Mouse (Mus musculus): ENCODE results near the gene Prr7.
"Not testable (repeated sequence)": the region's sequence is repeated elsewhere in the genome, so short reads cannot be mapped to it uniquely, and the experiment has no call there.

The Prr7 gene

DNA sequence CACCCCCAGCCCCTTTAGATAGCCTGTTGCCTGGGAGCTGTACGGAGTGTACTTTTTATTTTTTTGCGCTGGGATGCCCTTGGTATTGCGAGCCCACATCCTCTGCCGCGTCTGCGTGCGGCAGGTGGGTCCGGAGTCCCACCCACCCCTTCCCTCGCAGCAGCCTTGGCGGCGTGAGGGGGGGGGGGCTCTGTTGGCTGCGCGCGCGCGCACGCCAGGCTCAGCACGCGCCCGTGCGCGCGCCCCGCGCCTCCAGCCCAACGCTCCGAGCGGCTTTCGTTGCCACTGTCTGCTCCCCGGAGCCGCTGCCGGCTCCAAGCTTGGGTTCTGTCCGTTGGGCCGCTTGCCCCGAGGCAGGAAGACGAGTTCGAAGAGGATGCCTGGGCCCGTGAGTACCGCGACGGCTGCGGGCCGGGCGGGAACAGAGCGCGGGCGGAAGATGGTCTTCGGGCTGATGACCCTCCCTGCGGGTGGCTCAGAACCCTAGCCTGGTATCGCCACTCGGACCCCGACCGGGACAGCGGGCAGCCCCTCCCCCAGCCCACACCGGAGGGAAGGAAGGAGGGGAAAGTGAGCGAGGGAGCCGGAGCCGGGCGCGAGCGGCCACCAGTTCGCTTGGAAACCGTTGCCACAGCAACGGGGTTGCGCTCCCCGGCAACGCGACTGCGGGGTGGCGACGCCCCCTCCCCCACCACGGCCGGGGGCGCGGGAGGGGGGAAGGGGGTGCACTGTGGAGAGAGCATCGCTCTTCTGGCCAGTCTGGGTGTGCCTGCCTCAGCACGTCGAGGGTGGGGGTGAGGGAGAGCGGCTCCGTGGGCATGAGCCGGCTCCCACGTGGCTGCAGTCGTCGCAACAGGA lies at the start of gene Prr7:
TSS of gene Prr7 (plus strand) at position 241 of the 858 bp plus-strand sequence.
- in situ Hi-C loops (cut with MboI; ENCODE audit: unreplicated experiment in 2 of 2), result no loop called here

DNA sequence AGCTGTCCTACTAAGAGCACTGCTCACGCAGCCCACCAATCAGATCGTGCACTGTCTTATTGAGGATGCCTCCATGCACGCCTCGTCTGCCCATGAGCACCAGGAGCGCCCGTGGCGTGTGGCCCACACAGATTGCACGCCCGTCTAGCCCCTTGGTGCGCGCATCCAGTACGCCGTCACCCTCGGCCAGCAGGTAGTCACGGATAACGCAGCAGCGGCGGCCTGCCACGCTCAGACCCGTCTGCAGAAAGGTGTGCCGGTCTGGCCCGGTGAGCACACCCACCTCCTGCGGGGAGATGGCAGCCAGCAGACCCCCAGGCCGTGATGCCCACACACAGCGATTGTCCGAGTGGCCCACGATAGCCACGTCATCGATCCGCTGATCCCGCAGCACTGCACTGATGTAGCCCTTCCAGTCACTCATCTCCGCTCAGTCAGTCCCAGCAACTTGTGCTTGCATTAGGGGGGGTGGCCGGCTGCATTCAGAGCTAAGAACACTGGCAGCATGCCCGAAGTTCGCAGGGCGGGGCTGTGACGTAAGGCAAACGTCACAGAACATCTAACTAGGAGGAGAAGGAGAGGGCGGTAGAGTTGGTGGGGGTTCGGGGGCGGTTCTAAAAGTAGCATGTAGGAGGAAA lies 49.2 kb upstream of the Prr7 start, which contains the start of gene Pfn3:
TSS of gene Pfn3 (minus strand) at position 490 of the 638 bp plus-strand sequence.
- in situ Hi-C loops (cut with MboI; ENCODE audit: unreplicated experiment in 2 of 2), result loop anchor here in 1 of 2 experiments (25.0 kb wide), 1 partner anchor 222 kb away; the partner anchor contains the start of gene Ddx46

DNA sequence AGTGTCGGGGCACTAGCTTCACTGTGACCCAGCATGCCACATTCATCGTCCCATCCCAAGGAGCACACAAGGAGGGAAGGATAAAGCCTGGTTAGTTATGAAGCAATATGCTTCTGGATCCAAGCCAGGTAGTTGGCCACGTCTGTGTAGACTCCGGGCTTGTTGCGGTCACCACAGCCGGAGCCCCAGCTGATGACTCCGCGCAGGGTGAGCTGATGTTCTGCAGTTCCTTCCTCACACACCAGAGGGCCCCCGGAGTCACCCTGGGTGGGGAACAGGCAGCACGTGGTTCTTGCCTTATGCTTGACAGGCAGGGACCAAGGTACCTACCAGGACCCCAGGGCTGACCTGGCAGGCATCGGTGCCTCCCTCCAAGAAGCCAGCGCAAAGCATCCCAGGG lies 46.1 kb upstream of the Prr7 start:
- in situ Hi-C loops (cut with MboI; ENCODE audit: unreplicated experiment in 2 of 2), result loop anchor here in 1 of 2 experiments (25.0 kb wide), 1 partner anchor 219 kb away; the partner anchor contains the start of gene Ddx46

DNA sequence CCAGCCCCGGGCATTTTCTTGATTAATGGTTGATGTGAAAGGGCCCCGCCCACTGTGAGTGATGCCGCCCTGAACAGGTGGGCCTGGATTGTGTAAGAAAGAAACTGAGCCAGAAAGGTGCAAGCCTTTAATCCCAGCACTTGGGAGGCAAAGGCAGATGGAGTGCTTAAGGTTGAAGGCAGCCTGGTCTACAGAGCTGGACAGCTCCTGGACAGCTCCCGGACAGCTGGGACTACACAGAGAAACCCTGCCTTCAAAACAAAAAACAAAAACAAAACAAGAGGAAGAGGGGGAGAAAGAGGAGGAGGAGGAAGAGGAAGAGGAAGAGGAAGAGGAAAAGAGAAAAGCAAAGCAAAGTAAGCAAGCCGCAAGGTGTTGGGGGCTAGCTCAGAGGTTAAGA lies 44.9 kb upstream of the Prr7 start:
- in situ Hi-C loops (cut with MboI; ENCODE audit: unreplicated experiment in 2 of 2), result loop anchor here in 1 of 2 experiments (25.0 kb wide), 1 partner anchor 218 kb away; the partner anchor contains the start of gene Ddx46

DNA sequence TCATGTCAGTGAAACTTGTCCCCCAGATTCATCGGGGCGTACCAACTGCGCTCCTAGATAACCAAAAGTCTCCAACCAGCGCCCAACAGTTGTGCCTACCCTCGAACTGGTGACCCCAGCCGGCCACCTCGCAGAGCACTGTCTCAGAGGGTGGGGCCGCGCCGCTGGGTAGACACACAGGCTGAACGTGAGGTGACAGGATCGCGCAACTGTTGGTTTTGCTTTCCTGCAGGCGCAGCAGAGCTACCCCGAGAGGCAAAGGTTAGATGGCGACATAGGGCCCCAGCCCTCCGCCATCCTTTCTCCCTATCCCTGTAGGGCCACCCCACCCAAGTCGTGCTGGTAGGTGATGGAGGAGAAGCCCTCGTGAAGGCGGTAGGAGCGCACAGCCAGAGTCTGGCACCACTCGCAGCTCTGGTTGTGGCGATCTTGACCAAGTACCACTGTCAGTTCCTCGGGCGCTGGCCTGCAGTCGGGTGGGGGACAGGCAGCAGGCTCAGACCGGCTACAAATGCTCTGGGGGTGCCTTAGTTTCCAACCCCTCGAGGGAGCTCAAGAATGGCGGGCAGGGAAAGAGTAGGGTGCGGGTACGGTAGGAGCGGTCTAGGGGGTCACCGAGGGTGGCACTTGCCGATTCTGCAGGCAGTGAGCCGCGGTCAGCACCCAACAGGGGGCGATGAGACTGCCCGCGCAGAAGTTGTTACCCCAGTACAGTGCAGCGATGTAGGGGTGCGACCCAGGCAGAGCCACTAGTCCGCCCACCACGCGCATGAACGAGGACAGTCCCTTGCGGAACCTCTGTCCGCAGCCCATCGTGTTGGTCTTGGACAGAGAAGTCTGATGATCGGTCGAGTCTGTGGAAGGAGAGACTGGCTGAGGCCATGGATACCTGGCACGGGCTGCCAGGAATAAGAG lies 43.8 kb upstream of the Prr7 start:
- in situ Hi-C loops (cut with MboI; ENCODE audit: unreplicated experiment in 2 of 2), result loop anchor here in 1 of 2 experiments (5.0 to 25.0 kb wide), 2 partner anchors 47 to 217 kb away; partner anchors contain the start of gene Ddx46

DNA sequence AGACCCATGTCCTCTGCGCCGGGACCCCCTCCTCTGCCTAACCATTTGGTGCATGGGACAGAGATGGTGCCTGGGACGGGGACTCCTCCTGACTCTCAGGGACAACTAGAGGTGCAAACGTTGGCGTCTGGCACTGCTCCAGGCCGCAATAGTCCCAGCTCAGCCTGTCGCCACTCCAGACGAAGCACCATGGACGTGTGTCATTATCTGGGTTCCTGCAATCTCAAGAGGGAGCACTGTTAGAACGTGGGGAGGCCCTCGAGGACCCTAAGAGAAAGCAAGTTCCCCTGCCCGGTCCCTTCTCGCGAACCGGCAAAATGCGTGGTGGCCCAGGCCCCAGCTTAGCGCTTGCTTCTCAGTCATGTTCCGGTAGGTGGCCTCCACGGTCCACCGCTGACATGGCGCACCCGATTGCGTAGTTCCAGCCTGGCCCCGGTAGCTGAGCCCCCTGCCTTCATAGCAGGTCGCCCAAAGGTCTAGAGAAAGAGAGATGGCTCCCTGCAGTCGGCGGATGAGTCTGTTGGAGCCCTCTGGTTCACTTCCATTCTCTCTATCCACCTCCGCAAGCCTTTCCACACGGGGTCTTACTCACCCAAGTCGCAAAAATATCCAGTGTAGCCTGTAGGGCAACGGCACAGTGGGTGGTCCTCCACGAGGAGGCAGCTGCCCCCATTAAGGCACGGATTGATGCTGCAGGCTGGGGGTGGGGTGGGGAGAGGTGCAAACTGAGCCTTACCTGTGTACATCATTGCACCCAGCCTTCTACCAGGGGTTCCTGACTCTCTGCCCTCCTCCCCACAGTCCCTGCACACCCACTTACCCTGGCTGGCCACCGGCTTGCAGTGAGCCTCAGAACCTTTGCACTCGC lies 42.9 kb upstream of the Prr7 start:
- in situ Hi-C loops (cut with MboI; ENCODE audit: unreplicated experiment in 2 of 2), result loop anchor here in 1 of 2 experiments (5.0 to 25.0 kb wide), 2 partner anchors 46 to 216 kb away; partner anchors contain the start of gene Ddx46

DNA sequence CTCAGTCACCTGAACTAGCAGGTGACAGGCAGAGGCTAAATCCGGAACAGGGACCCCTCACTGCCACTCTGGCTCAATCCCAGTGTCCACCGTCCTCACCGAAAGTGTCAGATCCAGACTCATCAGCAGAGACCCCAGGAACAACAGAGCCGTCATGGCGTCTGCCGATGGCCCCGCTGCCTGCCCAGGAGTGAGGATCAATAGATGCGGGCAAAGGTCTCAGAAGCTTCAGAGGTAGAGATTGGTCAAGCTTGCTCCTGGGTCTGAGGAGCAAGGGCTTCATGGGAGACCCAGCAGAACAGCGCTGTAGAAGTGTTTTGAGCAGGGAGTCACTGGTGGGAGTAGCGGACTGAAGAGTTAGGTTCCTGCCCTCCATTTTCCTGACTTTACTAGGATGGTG lies 37.5 kb upstream of the Prr7 start, which contains the start of gene F12:
TSS of gene F12 (minus strand) at position 181 of the 400 bp plus-strand sequence.
- in situ Hi-C loops (cut with MboI; ENCODE audit: unreplicated experiment in 2 of 2), result loop anchor here in 1 of 2 experiments (5.0 kb wide), 1 partner anchor 41 kb away; no protein-coding TSS in a partner anchor

DNA sequence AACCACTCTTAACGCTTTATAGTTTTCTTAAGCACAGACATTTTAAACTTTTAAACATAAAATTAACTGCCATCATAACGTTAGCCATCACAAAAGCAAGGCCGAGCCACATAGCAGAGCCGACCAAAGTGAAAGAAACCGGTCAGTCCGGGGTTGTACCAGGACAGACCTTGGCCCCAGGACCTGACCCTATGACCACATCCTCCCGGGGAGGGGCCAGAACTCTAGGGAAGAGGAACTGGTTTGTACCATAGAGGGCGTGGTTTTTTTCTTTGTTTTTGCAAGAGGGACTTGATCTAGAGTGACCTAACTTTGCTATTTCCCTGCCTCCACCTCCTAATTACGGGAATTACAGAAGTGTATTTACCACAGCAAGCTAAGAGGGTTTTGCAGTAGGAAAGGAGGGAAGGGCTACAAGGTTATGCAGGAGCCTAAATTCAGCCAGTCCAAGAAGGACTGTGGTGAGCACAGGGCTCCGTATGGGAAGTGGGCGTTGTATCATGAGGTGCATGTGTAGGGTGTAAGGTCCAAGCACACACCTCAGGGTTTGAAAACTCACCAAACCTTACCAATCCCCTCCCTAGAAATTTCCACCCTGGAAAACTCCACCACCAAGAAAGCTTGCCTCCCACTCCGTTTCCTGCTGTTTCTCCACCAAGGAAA lies 34.7 kb upstream of the Prr7 start:
- in situ Hi-C loops (cut with MboI; ENCODE audit: unreplicated experiment in 2 of 2), result loop anchor here in 1 of 2 experiments (5.0 kb wide), 1 partner anchor 38 kb away; no protein-coding TSS in a partner anchor

DNA sequence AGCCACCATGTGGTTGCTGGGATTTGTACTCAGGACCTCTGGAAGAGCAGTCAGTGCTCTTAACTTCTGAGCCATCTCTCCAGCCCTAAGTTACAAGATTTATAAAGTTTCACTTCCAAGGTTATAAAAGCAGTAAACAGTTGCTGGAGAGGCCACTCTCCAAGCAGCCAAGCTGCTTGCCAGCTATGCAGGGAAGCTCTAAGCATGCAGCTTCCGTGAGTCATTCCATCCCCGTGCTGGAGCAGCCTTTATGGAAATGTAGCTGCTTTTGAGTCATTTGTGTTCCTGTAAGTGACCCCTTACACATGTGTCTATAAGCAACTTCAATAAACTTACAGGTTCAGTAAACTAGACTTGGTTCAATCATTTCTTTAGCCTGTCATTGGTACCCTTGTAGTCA lies 33.5 kb upstream of the Prr7 start:
- in situ Hi-C loops (cut with MboI; ENCODE audit: unreplicated experiment in 2 of 2), result no loop called here

DNA sequence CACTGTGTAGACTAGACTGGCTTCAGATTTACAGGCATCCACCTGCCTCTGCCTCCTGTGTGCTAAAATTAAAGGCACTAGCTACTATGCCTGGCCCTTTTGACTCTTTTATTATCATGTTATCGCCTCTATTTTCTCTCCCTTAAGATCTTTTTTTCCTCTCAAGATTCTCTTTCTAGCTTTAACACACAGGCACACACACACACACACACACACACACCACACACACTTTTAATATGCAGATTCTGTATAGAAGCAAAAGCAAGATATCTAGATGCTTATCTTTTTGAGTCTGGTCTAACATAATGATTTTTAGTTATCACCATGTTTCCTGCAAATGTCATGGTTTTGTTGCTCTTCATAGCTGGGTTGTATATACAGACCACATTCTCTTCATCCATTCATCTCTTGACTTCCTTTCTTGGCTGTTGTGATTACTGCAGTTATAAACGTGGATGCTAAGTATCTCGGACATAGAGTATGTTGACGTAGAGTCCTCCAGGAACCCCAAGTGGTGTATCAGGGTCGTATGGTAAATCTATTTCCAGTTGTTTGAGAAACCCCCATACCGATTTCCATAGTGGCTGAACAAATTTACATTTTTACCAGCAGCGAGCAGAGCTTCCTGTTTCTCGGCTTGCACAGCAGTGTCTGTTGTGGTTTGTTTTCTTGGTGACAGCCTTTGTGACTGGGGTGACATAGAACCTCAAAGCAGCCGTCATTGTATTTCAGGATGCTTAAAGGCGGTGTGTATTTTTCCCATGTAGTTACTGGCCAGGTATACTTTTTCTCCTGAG lies 32.0 kb upstream of the Prr7 start:
- in situ Hi-C loops (cut with MboI; ENCODE audit: unreplicated experiment in 2 of 2), result no loop called here

DNA sequence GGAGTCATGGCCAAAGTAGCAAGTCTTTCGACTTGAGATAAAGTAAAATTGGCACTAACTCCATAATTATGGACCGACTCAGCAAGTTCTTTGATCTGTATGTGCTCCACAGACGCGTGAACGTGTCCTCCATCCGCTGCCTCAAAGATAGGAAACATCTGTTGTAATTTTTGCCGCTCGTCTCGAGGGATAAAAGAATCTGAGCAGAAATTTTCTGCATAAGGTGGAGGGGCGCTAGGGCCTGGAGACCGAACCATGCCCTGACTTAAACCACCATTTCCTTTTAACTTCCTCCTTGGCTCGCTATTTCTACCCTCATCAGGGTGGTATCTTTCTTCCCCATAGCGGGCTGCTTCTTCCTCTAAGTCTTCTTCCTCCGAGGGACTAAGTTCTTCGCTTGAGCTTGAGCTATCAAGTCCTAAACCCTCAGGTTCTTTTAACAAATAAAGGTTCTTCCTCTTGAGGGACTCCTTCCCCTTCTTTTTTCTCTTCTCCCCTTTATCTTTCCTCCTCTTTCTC lies 26.9 kb upstream of the Prr7 start:
- in situ Hi-C loops (cut with MboI; ENCODE audit: unreplicated experiment in 2 of 2), result not testable (repeated sequence)

DNA sequence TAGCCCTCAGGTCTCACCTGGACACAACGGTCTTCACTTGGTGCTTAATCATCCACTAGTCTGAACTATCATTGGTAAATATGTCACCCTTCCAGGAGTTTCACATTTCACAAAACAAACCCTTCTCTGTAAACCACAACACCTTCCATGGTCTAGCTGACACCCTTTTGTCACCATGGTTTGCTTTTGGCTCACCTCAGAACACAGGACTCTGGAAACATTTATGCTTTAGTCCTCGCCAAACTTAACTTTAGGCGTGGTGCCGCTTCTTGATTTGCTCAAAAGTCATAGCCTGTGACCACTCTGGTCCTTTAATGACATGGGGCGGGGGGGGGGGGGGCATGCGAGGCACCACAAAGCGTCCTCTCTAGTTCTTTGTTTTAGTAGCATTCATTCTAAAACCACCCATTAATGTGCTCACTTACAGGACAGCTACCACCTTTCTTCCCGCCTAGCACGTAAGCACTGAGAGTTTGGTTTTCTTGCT lies 20.2 kb upstream of the Prr7 start:
- in situ Hi-C loops (cut with MboI; ENCODE audit: unreplicated experiment in 2 of 2), result no loop called here

DNA sequence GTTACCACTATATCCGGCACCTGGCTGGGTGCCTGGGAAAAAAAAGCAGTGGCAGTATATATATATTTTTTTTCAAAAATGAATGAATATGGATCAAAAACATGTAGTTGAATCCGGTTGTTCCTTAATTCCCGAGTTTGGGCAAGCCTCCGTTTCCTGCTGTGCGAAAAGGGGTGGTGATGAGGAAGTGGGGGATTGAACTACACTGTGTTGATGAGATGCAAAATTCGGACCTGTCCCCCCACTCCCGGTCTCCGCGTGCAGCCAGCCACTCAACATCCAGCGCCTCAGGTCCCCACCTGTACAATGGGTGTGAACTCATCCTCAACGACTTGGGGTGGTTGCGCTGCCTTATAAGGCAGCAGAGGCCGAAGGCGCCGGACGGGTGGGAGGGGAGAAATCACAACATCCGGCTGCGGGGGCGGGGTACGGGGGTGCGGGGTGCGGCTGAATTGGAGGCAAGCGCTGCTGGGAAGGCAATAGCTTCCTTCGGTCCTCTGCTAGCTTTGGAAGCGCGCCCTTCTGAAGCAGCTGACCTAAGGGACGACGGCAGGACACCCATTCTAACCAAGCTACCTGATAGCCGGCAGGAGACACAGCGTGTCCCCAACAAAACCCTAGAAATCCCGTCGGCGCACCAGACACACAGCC lies 19.7 kb upstream of the Prr7 start:
- in situ Hi-C loops (cut with MboI; ENCODE audit: unreplicated experiment in 2 of 2), result no loop called here

DNA sequence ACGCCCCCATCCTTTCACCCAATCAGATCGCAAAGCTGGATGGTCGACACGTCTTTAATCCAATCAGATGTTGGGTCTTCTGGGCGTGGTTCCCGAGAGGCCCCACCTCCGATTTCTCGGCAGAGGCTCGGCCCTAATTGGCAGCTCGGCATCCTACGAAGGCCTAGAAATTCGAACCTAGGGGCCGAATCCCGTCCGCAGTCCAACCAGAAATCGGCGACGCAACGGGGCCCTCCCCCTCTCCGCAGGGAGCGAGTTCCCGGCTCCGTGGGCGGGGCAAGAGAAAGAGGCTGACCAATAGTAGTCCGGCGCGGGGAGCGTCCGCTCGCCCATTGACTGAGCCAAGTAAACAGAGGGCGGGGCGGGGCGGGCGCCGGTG lies 19.1 kb upstream of the Prr7 start, which contains the start of gene Grk6:
TSS of gene Grk6 (plus strand) at position 136 of the 379 bp plus-strand sequence.
- in situ Hi-C loops (cut with MboI; ENCODE audit: unreplicated experiment in 2 of 2), result no loop called here

DNA sequence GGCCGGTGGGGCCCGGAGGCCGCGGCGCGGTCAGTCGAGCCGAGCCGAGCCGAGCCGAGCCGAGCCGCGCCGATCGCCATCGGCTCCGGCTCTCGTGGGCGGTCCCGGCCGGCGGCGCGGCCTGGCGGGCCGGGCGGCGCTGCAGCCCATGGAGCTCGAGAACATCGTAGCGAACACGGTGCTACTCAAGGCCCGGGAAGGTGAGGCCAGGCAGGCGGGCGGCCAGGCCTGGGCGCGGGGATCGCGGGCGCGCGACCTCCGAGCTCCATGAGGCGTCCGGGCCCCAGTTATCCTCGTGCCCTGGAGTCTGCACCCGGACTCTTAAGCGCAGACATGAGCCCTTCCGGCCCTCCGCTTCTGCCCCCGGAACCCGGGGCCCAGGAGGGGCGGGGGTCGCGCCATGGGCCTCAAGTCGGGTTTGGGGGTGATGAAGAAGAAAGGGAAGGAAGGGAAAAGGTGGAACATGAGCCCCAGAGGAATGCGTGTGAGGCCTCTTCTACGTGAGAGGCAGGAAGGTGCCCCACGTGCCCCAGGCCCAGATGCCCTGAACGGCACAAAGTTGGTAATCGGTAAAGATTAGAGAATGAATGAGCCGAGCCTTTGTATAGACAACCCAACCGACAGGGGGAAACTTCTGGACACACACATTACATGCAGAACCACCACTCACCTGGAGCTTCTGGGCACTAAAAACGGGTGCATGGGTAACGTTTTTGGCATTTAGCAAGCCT lies 18.5 kb upstream of the Prr7 start:
- in situ Hi-C loops (cut with MboI; ENCODE audit: unreplicated experiment in 2 of 2), result no loop called here

DNA sequence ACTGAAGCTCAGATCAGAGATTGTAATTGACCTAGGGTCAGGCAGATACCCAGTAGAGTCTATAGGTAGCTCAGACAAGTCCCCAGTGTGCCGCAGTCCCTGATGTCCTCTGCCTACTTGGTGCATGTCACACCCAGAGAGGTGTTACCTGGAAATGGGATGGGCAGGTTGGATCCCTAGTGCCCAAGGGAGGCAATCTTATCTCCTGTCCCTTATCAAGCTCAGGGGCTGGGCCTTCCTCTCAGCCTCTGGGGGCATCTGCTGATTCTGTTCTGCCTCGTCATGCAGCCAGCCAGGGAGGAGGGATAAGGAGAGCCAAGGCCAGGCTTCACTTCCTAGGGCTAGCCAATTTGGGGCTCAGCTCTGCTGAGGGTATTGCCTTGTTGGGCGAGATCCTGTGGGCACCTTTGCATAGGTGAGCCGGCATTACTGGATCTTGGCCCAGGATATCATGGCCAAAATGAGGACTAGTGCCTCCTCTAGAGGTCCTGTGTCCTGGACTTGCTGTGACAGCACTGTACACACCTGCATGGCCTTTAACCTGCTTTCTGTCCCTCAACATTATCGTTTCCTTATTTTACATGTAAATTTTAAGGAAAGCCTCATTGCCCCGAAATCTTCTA lies 17.5 kb upstream of the Prr7 start:
- in situ Hi-C loops (cut with MboI; ENCODE audit: unreplicated experiment in 2 of 2), result no loop called here

Measured in v-Abl transformed pro-B cells (cell line).